Mouse (Mus musculus): ENCODE results near the gene Kcnq5. TPM values are rescaled to one million over a fixed set of nuclear protein-coding genes. Genes with fewer than 3 reads are reported as not detected.
"Not testable (repeated sequence)": the region's sequence is repeated elsewhere in the genome, so short reads cannot be mapped to it uniquely, and the experiment has no call there.

Kcnq5 gene
- total RNA-seq, 2 experiments from 2014 or later: 2.1 to 2.9 TPM

GRCm38 (mm10) chr1:21868484-21868883, 93.3 kb downstream of the Kcnq5 start:
- ATAC-seq (replicated peaks; ENCODE audit: low FRiP score, poor library complexity, severe bottlenecking): no peak

- ATAC-seq (replicated peaks; ENCODE audit: low FRiP score, poor library complexity, severe bottlenecking): no peak
Observed at GRCm38 (mm10) chr1:21856399-21856798, 105.3 kb downstream of the Kcnq5 start.

GRCm38 (mm10) chr1:21838534-21838933, 123.2 kb downstream of the Kcnq5 start:
- no peak for ATAC-seq (replicated peaks; ENCODE audit: low FRiP score, poor library complexity, severe bottlenecking)

- no peak for ATAC-seq (replicated peaks; ENCODE audit: low FRiP score, poor library complexity, severe bottlenecking)
Observed at GRCm38 (mm10) chr1:21837387-21837786, 124.4 kb downstream of the Kcnq5 start.

GRCm38 (mm10) chr1:21836337-21836736, 125.4 kb downstream of the Kcnq5 start:
- ATAC-seq (replicated peaks; ENCODE audit: low FRiP score, poor library complexity, severe bottlenecking): no peak

GRCm38 (mm10) chr1:21829909-21830455, 131.8 kb downstream of the Kcnq5 start:
- no peak for ATAC-seq (replicated peaks; ENCODE audit: low FRiP score, poor library complexity, severe bottlenecking)

- ATAC-seq (replicated peaks; ENCODE audit: low FRiP score, poor library complexity, severe bottlenecking): no peak
Observed at GRCm38 (mm10) chr1:21820066-21820630, 141.6 kb downstream of the Kcnq5 start.

- ATAC-seq (replicated peaks; ENCODE audit: low FRiP score, poor library complexity, severe bottlenecking): no peak
Observed at GRCm38 (mm10) chr1:21805064-21805463, 156.7 kb downstream of the Kcnq5 start.

GRCm38 (mm10) chr1:21804477-21804866, 157.3 kb downstream of the Kcnq5 start:
- no peak for ATAC-seq (replicated peaks; ENCODE audit: low FRiP score, poor library complexity, severe bottlenecking)

- ATAC-seq (replicated peaks; ENCODE audit: low FRiP score, poor library complexity, severe bottlenecking): no peak
Observed at GRCm38 (mm10) chr1:21803751-21804476, 157.8 kb downstream of the Kcnq5 start.

GRCm38 (mm10) chr1:21780746-21781145, 181.0 kb downstream of the Kcnq5 start:
- ATAC-seq (replicated peaks; ENCODE audit: low FRiP score, poor library complexity, severe bottlenecking): no peak

- no peak for ATAC-seq (replicated peaks; ENCODE audit: low FRiP score, poor library complexity, severe bottlenecking)
Observed at GRCm38 (mm10) chr1:21777560-21777959, 184.2 kb downstream of the Kcnq5 start.

- ATAC-seq (replicated peaks; ENCODE audit: low FRiP score, poor library complexity, severe bottlenecking): no peak
Observed at GRCm38 (mm10) chr1:21773931-21774330, 187.8 kb downstream of the Kcnq5 start.

GRCm38 (mm10) chr1:21770494-21770893, 191.2 kb downstream of the Kcnq5 start:
- no peak for ATAC-seq (replicated peaks; ENCODE audit: low FRiP score, poor library complexity, severe bottlenecking)

- ATAC-seq (replicated peaks; ENCODE audit: low FRiP score, poor library complexity, severe bottlenecking): no peak
Observed at GRCm38 (mm10) chr1:21749297-21749696, 212.4 kb downstream of the Kcnq5 start.

- ATAC-seq (replicated peaks; ENCODE audit: low FRiP score, poor library complexity, severe bottlenecking): no peak
Observed at GRCm38 (mm10) chr1:21729131-21729530, 232.6 kb downstream of the Kcnq5 start.

GRCm38 (mm10) chr1:21723231-21723630, 238.5 kb downstream of the Kcnq5 start:
- not testable (repeated sequence) for ATAC-seq (replicated peaks; ENCODE audit: low FRiP score, poor library complexity, severe bottlenecking)

- no peak for ATAC-seq (replicated peaks; ENCODE audit: low FRiP score, poor library complexity, severe bottlenecking)
Observed at GRCm38 (mm10) chr1:21721246-21721645, 240.5 kb downstream of the Kcnq5 start.

GRCm38 (mm10) chr1:21714816-21715215, 246.9 kb downstream of the Kcnq5 start:
- no peak for ATAC-seq (replicated peaks; ENCODE audit: low FRiP score, poor library complexity, severe bottlenecking)

- no peak for ATAC-seq (replicated peaks; ENCODE audit: low FRiP score, poor library complexity, severe bottlenecking)
Observed at GRCm38 (mm10) chr1:21712711-21713110, 249.0 kb downstream of the Kcnq5 start.

- no peak for ATAC-seq (replicated peaks; ENCODE audit: low FRiP score, poor library complexity, severe bottlenecking)
Observed at GRCm38 (mm10) chr1:21690458-21690857, 271.3 kb downstream of the Kcnq5 start.

Measured in erythroid progenitor cell, adult 5-6 weeks (primary cell).